Mouse (Mus musculus) midbrain, embryonic 12.5 days (tissue): ENCODE results near the gene Olfr64. TPM values are rescaled to one million over a fixed set of nuclear protein-coding genes. Genes with fewer than 3 reads are reported as not detected.

Experiments
- ATAC-seq: fragments of 200-750 bp; cut with Nextera tagmentation; 2 replicates; pipeline ENCODE4 v1.8.0; 2017; ENCODE audit warnings: low read depth, moderate TSS enrichment, moderate library complexity; ENCODE audit not compliant: low FRiP score
- H3K27ac ChIP-seq: fragments of 300-500 bp; sonication (generic); replicated peaks from 2 replicates; pipeline ENCODE4 v1.5.1; 2016; ENCODE audit warnings: mild to moderate bottlenecking
- H3K27me3 ChIP-seq: fragments of 300-500 bp; sonication (generic); 2 replicates; pipeline ENCODE4 v1.6.1; 2016; ENCODE audit warnings: mild to moderate bottlenecking
- H3K36me3 ChIP-seq: fragments of 300-500 bp; sonication (generic); 2 replicates; pipeline ENCODE4 v1.6.1; 2016
- H3K4me1 ChIP-seq: fragments of 300-500 bp; sonication (generic); 2 replicates; pipeline ENCODE4 v1.6.1; 2016
- H3K4me2 ChIP-seq: fragments of 300-500 bp; sonication (generic); replicated peaks from 2 replicates; pipeline ENCODE4 v1.6.1; 2016; ENCODE audit warnings: mild to moderate bottlenecking, moderate library complexity
- H3K4me3 ChIP-seq: fragments of 300-500 bp; sonication (generic); 2 replicates; pipeline ENCODE4 v1.5.1; 2016; ENCODE audit warnings: mild to moderate bottlenecking
- H3K9ac ChIP-seq: fragments of 300-500 bp; sonication (generic); replicated peaks from 2 replicates; pipeline ENCODE4 v1.6.1; 2016; ENCODE audit warnings: mild to moderate bottlenecking, moderate library complexity
- H3K9me3 ChIP-seq: fragments of 300-500 bp; sonication (generic); 2 replicates; pipeline ENCODE4 v1.6.1; 2016; ENCODE audit warnings: mild to moderate bottlenecking
- WGBS: fragments of 180-500 bp; shearing (Covaris S2); methylation state at CpG from one replicate; pipeline ENCODE4 v1.1.7; 2016; 5-methylcytosine and 5-hydroxymethylcytosine counted together
- polyA plus RNA-seq: library from polyadenylated mRNA; unstranded; fragments of >200 nt; fragmentation: Nextera tagmentation; extraction: Ambion mirVana; gene quantifications from 2 replicates; pipeline ENCODE4 v1.2.1, GENCODE M21; 2016

Olfr64 gene
- polyA plus RNA-seq, 1 experiment from 2014 or later: not detected

- H3K9ac ChIP-seq: no peak overlapping the region
- H3K27me3 ChIP-seq: no peaks in the 10 kb centered on the region
- H3K4me2 ChIP-seq: no peak overlapping the region
- H3K4me3 ChIP-seq: no peak overlapping the region
- ATAC-seq: no peak
- H3K9me3 ChIP-seq: no peaks in the 10 kb centered on the region
- H3K36me3 ChIP-seq: no peaks in the 10 kb centered on the region
- no peaks in the 10 kb centered on the region for H3K4me1 ChIP-seq
- no peak overlapping the region for H3K27ac ChIP-seq
These were observed 28.6 kb downstream of the Olfr64 start for GRCm38 (mm10) chr7:103865716-103866115.

- H3K27me3 ChIP-seq: no peaks in the 10 kb centered on the region
- no peak overlapping the region for H3K27ac ChIP-seq
- H3K9ac ChIP-seq: no peak overlapping the region
- no peak for ATAC-seq
- H3K4me2 ChIP-seq: no peak overlapping the region
- H3K36me3 ChIP-seq: no peaks in the 10 kb centered on the region
- no peak overlapping the region for H3K4me3 ChIP-seq
- H3K4me1 ChIP-seq: no peaks in the 10 kb centered on the region
- no peaks in the 10 kb centered on the region for H3K9me3 ChIP-seq
- WGBS: 86% methylated on average over 3 of the region's 3 CpGs
These were observed 32.8 kb downstream of the Olfr64 start for GRCm38 (mm10) chr7:103861531-103861930.

DNA sequence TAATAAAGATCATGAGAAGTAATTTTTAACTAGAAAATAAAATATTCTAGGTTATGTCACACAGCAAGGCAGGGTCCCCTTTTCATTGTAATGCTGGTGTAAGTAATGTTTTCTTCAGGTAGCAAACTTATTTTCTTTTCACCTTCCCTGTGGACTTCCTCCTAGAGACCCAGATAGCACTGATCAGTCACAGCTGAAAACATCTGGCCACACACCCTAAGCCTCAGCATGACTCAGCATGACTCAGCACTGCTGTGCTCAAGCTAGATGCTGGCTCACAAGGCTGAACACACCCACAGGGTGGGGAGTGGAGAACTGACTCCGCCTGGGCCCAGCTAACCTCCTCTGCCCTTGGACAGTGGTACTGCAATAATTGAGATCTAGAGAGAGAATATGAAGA lies 33.4 kb downstream of the Olfr64 start:
- Histone ChIP-seq H3K4me2 (no peak overlapping the region), H3K9ac (no peak overlapping the region), H3K9me3 (no peaks in the 10 kb centered on the region), H3K27me3 (no peaks in the 10 kb centered on the region), H3K4me3 (no peak overlapping the region), H3K36me3 (no peaks in the 10 kb centered on the region), H3K4me1 (no peaks in the 10 kb centered on the region), H3K27ac (no peak overlapping the region)
- peak; percentile 56; the same call in 1 of the 2 replicates for ATAC-seq
- WGBS: 72% methylated on average over 1 of the region's 1 CpGs

DNA sequence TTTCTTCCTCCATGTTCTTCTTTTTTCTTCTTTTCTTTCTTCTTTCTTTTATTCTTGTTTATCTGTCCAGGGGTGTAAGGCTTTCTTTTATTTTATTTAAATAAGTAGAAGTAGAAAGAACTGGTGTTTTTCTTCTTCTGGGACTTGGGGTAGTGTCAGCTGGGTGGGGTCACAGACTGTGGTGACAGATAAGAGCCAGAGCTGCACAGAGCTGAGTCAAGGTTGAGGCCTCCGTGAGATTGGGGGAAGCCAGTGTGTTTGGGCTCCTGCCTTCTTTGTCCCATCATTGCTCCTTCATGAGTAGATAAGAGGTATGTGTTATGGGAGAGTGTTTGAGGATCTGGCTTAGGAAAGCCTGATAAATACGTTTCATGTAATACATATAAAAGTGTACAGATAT lies 35.2 kb downstream of the Olfr64 start:
- no peaks in the 10 kb centered on the region for H3K27me3 ChIP-seq
- H3K4me1 ChIP-seq: no peaks in the 10 kb centered on the region
- H3K9ac ChIP-seq: no peak overlapping the region
- 71% methylated on average over 2 of the region's 2 CpGs for WGBS
- H3K27ac ChIP-seq: no peak overlapping the region
- no peak for ATAC-seq
- no peak overlapping the region for H3K4me3 ChIP-seq
- H3K9me3 ChIP-seq: no peaks in the 10 kb centered on the region
- no peaks in the 10 kb centered on the region for H3K36me3 ChIP-seq
- no peak overlapping the region for H3K4me2 ChIP-seq

DNA sequence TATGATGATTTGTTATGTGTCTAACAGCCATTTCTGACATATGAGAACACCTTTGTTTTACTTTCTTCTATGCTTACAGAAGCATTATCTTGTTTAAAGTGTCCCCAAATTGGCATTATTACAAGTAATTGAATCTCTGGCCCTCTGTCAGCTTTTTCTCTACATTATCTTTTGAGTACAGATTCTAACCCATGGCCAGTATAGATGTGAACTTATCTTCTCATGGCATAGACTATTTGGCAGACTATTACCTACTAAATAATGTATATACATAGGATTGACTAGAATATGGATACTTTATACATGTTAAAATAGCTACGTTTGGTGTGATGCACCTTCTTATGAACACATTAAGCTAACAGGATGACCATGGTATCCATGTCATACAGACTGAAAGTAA lies 39.6 kb downstream of the Olfr64 start:
- no peak overlapping the region for H3K4me3 ChIP-seq
- no peaks in the 10 kb centered on the region for H3K36me3 ChIP-seq
- H3K4me1 ChIP-seq: no peaks in the 10 kb centered on the region
- WGBS: 77% methylated on average over 1 of the region's 1 CpGs
- ATAC-seq: no peak
- H3K9ac ChIP-seq: no peak overlapping the region
- H3K27ac ChIP-seq: no peak overlapping the region
- no peaks in the 10 kb centered on the region for H3K27me3 ChIP-seq
- H3K4me2 ChIP-seq: no peak overlapping the region
- H3K9me3 ChIP-seq: no peaks in the 10 kb centered on the region

GRCm38 (mm10) chr7:103853090-103853489 lies 41.2 kb downstream of the Olfr64 start, which contains the start of gene Hbb-y:
Hbb-y (minus strand) TSS chr7:103853216.
- Histone ChIP-seq H3K9ac (no peak within 1 kb of the TSS), H3K27me3 (no peaks in the 10 kb centered on the region), H3K27ac (no peak within 1 kb of the TSS), H3K4me3 (no peak within 1 kb of the TSS), H3K4me1 (no peaks in the 10 kb centered on the region), H3K9me3 (no peaks in the 10 kb centered on the region), H3K4me2 (no peak within 1 kb of the TSS), H3K36me3 (no peaks in the 10 kb centered on the region)
- ATAC-seq: no peak
- WGBS: 78% methylated on average over 2 of the region's 2 CpGs

DNA sequence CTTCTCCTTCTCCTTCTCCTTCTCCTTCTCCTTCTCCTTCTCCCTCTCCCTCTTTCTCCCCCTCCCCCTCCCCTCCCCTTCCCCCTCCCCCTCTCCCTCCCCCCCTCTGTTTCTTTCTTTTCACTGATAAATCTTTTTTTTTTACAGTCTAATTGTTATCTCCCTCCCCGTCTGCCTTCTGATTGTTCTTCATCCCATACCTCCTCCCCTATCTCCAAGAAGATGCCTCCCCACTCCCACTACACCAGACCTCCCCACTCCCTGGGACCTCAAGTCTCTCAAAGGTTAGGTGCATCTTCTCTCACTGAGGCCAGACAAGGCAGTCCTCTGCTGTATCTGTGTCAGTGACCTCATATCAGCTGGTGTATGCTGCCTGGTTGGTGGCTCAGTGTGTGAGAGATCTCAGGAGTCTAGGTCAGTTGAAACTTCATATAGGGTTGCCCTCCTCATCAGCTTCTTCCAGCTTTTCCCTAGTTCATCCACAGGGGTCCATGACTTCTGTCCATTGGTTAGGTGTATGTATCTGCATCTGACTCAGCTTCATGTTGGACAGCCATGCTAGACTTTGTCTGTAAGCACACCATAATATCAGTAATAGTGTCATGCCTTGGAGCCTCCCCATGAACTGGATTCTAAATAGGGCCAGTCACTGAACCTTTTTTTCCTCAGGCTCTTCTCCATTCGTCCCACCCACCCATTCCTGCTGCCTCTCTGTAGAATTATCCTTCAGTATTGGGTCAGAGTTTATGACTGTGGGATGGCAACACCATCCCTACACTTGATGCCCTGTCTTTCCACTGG lies 49.6 kb downstream of the Olfr64 start:
- Histone ChIP-seq H3K27me3 (no peaks in the 10 kb centered on the region), H3K9me3 (no peaks in the 10 kb centered on the region), H3K9ac (no peak overlapping the region), H3K36me3 (no peaks in the 10 kb centered on the region), H3K4me1 (no peaks in the 10 kb centered on the region), H3K27ac (no peak overlapping the region), H3K4me3 (no peak overlapping the region), H3K4me2 (no peak overlapping the region)
- no peak for ATAC-seq
- 46% methylated on average over 2 of the region's 2 CpGs for WGBS

GRCm38 (mm10) chr7:103843034-103843433 lies 51.3 kb downstream of the Olfr64 start, which contains the start of gene Hbb-bh1:
Hbb-bh1 (minus strand) TSS chr7:103843164.
- Histone ChIP-seq H3K9me3 (no peaks in the 10 kb centered on the region), H3K9ac (no peak within 1 kb of the TSS), H3K27me3 (no peaks in the 10 kb centered on the region), H3K27ac (no peak within 1 kb of the TSS), H3K36me3 (no peaks in the 10 kb centered on the region), H3K4me1 (no peaks in the 10 kb centered on the region), H3K4me2 (no peak within 1 kb of the TSS), H3K4me3 (no peak within 1 kb of the TSS)
- WGBS: 78% methylated on average over 2 of the region's 2 CpGs
- ATAC-seq: no peak

GRCm38 (mm10) chr7:103840268-103840667 lies 54.0 kb downstream of the Olfr64 start, which contains the start of gene Hbb-bh2:
Hbb-bh2 (minus strand) TSS chr7:103840520.
- Histone ChIP-seq H3K4me1 (no peaks in the 10 kb centered on the region), H3K27ac (no peak within 1 kb of the TSS), H3K4me2 (no peak within 1 kb of the TSS), H3K36me3 (no peaks in the 10 kb centered on the region), H3K4me3 (no peak within 1 kb of the TSS), H3K9ac (no peak within 1 kb of the TSS), H3K9me3 (no peaks in the 10 kb centered on the region), H3K27me3 (no peaks in the 10 kb centered on the region)
- WGBS: 78% methylated on average over 3 of the region's 3 CpGs
- no peak for ATAC-seq

Other genes with a start within 250 kb of the Olfr64 start
- not detected in 2 replicates for gene Olfr623, start 230.8 kb downstream of the Olfr64 start, polyA plus RNA-seq
- gene Olfr624, start 223.3 kb downstream of the Olfr64 start, polyA plus RNA-seq: not detected in 2 replicates
- not detected in 2 replicates for gene Olfr625-ps1, start 211.8 kb downstream of the Olfr64 start, polyA plus RNA-seq
- gene Olfr243, start 179.8 kb downstream of the Olfr64 start, polyA plus RNA-seq: not detected in 2 replicates
- gene Olfr628, start 164.1 kb downstream of the Olfr64 start, polyA plus RNA-seq: not detected in 2 replicates
- not detected in 2 replicates for gene Olfr629, start 149.5 kb downstream of the Olfr64 start, polyA plus RNA-seq
- gene Olfr630, start 137.2 kb downstream of the Olfr64 start, polyA plus RNA-seq: not detected in 2 replicates
- gene Olfr69, start 122.9 kb downstream of the Olfr64 start, polyA plus RNA-seq: not detected in 2 replicates
- gene Olfr68, start 114.8 kb downstream of the Olfr64 start, polyA plus RNA-seq: not detected in 2 replicates
- not detected in 2 replicates for gene Olfr67, start 102.7 kb downstream of the Olfr64 start, polyA plus RNA-seq
- gene Hbb-bt, start 80.5 kb downstream of the Olfr64 start, polyA plus RNA-seq: 769 and 928 TPM in 2 replicates
- gene Hbb-bs, start 66.4 kb downstream of the Olfr64 start, polyA plus RNA-seq: 643 and 809 TPM in 2 replicates
- not detected in 2 replicates for gene Hbb-bh2, start 54.0 kb downstream of the Olfr64 start, polyA plus RNA-seq
- 623 and 675 TPM in 2 replicates for gene Hbb-bh1, start 51.3 kb downstream of the Olfr64 start, polyA plus RNA-seq
- gene Hbb-y, start 41.3 kb downstream of the Olfr64 start, polyA plus RNA-seq: 8,301 and 9,167 TPM in 2 replicates
- gene Olfr66, start 8.2 kb downstream of the Olfr64 start, polyA plus RNA-seq: not detected in 2 replicates
- not detected in 2 replicates for gene Olfr65, start 9.0 kb upstream of the Olfr64 start, polyA plus RNA-seq
- not detected in 2 replicates for gene Olfr631, start 34.3 kb upstream of the Olfr64 start, polyA plus RNA-seq
- gene Olfr632, start 39.9 kb upstream of the Olfr64 start, polyA plus RNA-seq: not detected in 2 replicates
- gene Olfr633, start 50.0 kb upstream of the Olfr64 start, polyA plus RNA-seq: not detected in 2 replicates
- not detected in 2 replicates for gene Olfr635, start 76.7 kb upstream of the Olfr64 start, polyA plus RNA-seq
- gene Olfr638, start 104.3 kb upstream of the Olfr64 start, polyA plus RNA-seq: not detected in 2 replicates
- gene Olfr639, start 122.8 kb upstream of the Olfr64 start, polyA plus RNA-seq: 0.04 TPM in 1 of 2 replicates, not detected in the other
- not detected in 2 replicates for gene Olfr640, start 131.1 kb upstream of the Olfr64 start, polyA plus RNA-seq
- gene Olfr641, start 141.0 kb upstream of the Olfr64 start, polyA plus RNA-seq: not detected in 2 replicates
- gene Olfr642, start 158.2 kb upstream of the Olfr64 start, polyA plus RNA-seq: not detected in 2 replicates
- not detected in 2 replicates for gene 4930516K23Rik, start 167.0 kb upstream of the Olfr64 start, polyA plus RNA-seq
- not detected in 2 replicates for gene Olfr644, start 177.4 kb upstream of the Olfr64 start, polyA plus RNA-seq
- gene Olfr645, start 191.0 kb upstream of the Olfr64 start, polyA plus RNA-seq: not detected in 2 replicates
- gene Olfr646, start 210.4 kb upstream of the Olfr64 start, polyA plus RNA-seq: not detected in 2 replicates
- not detected in 2 replicates for gene Ubqln5, start 235.3 kb upstream of the Olfr64 start, polyA plus RNA-seq
- gene Olfr643, start 242.9 kb upstream of the Olfr64 start, polyA plus RNA-seq: not detected in 2 replicates
- not detected in 2 replicates for gene Ubqln3, start 248.8 kb upstream of the Olfr64 start, polyA plus RNA-seq